Mouse (Mus musculus): ENCODE measurements around the gene Ccdc7a. TPM values are rescaled to one million over a fixed set of nuclear protein-coding genes. Genes with fewer than 3 reads are reported as not detected.
A peak's percentile ranks its signal among the peaks of the same experiment; 100 is the strongest.

Ccdc7a gene
- polyA plus RNA-seq, 1 experiment from 2014 or later = 0.16 TPM

DNA sequence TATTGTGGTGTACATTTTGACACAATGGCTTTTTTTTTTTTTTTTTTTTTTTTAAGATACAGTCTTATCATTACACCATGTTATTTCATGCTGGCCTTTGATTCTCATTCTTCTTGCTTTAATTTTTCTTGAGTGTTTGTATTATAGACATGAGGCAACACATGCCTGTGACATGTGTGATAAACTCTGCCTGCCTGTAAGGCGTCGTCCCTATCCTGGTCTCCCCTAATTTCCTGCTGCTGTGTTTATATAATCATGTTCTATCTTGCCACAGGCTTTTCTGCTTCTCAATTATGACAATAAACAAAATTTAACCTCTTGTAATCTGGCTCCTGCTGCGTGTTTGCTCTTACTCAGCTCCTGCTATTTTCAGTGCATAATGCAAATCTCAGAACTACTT lies 367.4 kb downstream of the Ccdc7a start:
- Histone ChIP-seq H3K9ac (ENCODE audit: low read length) (no peak overlapping the region), H3K27me3 (ENCODE audit: control insufficient read depth, insufficient read depth, low read length) (no peaks in the 10 kb centered on the region), H3K4me2 (ENCODE audit: low read depth, low read length) (no peak overlapping the region), H3K36me3 (ENCODE audit: control insufficient read depth, insufficient read depth) (no peaks in the 10 kb centered on the region), H3K4me3 (ENCODE audit: low read length) (no peak overlapping the region), H3K27ac (ENCODE audit: low read length) (no peak overlapping the region), H3K4me1 (ENCODE audit: control insufficient read depth, insufficient read depth, low read length) (peaks cover 22% of the 10 kb centered on the region), H3K9me3 (replicated peaks; ENCODE audit: control insufficient read depth, low read length) (no peaks in the 10 kb centered on the region)
- ATAC-seq (replicated peaks; ENCODE audit: extremely low read depth, insufficient read depth, low FRiP score) = no peak
- 60% methylated on average over 3 of the region's 3 CpGs for WGBS

- ATAC-seq (replicated peaks; ENCODE audit: extremely low read depth, insufficient read depth, low FRiP score) = no peak
- no peaks in the 10 kb centered on the region for H3K27me3 ChIP-seq (ENCODE audit: control insufficient read depth, insufficient read depth, low read length)
- H3K9me3 ChIP-seq (replicated peaks; ENCODE audit: control insufficient read depth, low read length) = no peaks in the 10 kb centered on the region
- no peak overlapping the region for H3K9ac ChIP-seq (ENCODE audit: low read length)
- 93% methylated on average over 1 of the region's 1 CpGs for WGBS
- no peak overlapping the region for H3K27ac ChIP-seq (ENCODE audit: low read length)
- H3K36me3 ChIP-seq (ENCODE audit: control insufficient read depth, insufficient read depth) = no peaks in the 10 kb centered on the region
- H3K4me3 ChIP-seq (ENCODE audit: low read length) = no peak overlapping the region
- no peak overlapping the region for H3K4me2 ChIP-seq (ENCODE audit: low read depth, low read length)
- H3K4me1 ChIP-seq (ENCODE audit: control insufficient read depth, insufficient read depth, low read length) = peaks cover 21% of the 10 kb centered on the region
These were observed 368.5 kb downstream of the Ccdc7a start for GRCm38 (mm10) chr8:128696701-128697397.

DNA sequence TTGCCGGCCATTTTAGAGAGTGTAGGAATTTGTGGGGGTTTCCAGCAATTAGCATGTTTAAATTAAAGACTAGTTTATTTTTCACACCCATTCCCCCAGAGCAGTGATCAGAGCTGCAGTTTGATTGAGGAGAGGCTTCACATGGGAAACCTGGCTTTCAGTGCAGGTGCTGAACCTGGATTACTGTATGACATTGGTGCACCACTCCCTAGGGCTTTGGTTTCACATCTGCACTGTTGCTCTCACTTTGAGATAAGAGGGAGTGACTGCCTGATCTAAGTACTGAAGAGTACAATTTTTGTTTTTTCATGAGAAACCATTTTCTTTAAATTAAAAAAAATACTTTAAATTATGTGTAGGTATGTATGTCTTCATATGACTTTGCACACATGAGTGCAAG lies 375.3 kb downstream of the Ccdc7a start:
- H3K36me3 ChIP-seq (ENCODE audit: control insufficient read depth, insufficient read depth) = no peaks in the 10 kb centered on the region
- no peak overlapping the region for H3K27ac ChIP-seq (ENCODE audit: low read length)
- peak overlapping the region; percentile 10; the same call in 1 of the 2 replicates for H3K4me2 ChIP-seq (ENCODE audit: low read depth, low read length)
- ATAC-seq (replicated peaks; ENCODE audit: extremely low read depth, insufficient read depth, low FRiP score) = no peak
- H3K4me3 ChIP-seq (ENCODE audit: low read length) = no peak overlapping the region
- no peaks in the 10 kb centered on the region for H3K9me3 ChIP-seq (replicated peaks; ENCODE audit: control insufficient read depth, low read length)
- H3K4me1 ChIP-seq (ENCODE audit: control insufficient read depth, insufficient read depth, low read length) = peaks cover 33% of the 10 kb centered on the region
- 74% methylated on average over 1 of the region's 1 CpGs for WGBS
- no peaks in the 10 kb centered on the region for H3K27me3 ChIP-seq (ENCODE audit: control insufficient read depth, insufficient read depth, low read length)
- H3K9ac ChIP-seq (ENCODE audit: low read length) = no peak overlapping the region

- Histone ChIP-seq H3K9ac (ENCODE audit: low read length) (no peak overlapping the region; the same call in 1 of the 2 replicates), H3K4me1 (ENCODE audit: control insufficient read depth, insufficient read depth, low read length) (peaks cover 29% of the 10 kb centered on the region), H3K27ac (ENCODE audit: low read length) (no peak overlapping the region), H3K36me3 (ENCODE audit: control insufficient read depth, insufficient read depth) (no peaks in the 10 kb centered on the region), H3K9me3 (replicated peaks; ENCODE audit: control insufficient read depth, low read length) (no peaks in the 10 kb centered on the region), H3K4me3 (ENCODE audit: low read length) (no peak overlapping the region), H3K4me2 (ENCODE audit: low read depth, low read length) (peak overlapping the region; percentile 38; the same call in 1 of the 2 replicates), H3K27me3 (ENCODE audit: control insufficient read depth, insufficient read depth, low read length) (no peaks in the 10 kb centered on the region)
- no peak for ATAC-seq (replicated peaks; ENCODE audit: extremely low read depth, insufficient read depth, low FRiP score)
- WGBS = 50% methylated on average over 3 of the region's 3 CpGs
These were observed 376.6 kb downstream of the Ccdc7a start for GRCm38 (mm10) chr8:128688679-128689078.

DNA sequence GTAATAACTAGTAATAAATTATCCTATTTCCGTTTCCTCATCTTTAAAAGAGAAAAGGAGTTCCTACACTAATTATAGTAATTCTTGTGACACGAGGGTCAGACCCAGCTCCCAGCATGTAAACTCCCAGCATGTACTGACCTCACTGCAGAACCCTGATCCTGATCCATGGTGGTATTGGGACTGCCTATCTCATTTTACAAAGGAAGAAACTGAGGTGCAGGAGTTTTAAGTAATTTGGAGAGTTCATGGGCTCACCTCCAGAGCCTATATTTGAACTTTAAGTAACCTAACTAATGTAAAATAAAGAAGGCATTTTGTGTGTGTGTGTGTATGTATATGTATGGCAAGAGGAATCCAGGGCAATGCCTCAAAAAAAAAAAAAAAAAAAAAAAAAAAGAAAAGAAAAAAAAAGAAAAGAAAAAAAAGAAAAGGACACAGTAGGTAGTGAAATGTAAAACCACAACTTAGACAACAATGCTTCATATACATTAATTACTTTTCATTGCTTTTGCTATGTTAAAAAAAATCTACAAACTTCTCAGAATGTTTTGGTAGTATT lies 378.8 kb downstream of the Ccdc7a start:
- Histone ChIP-seq H3K27me3 (ENCODE audit: control insufficient read depth, insufficient read depth, low read length) (no peaks in the 10 kb centered on the region), H3K9ac (ENCODE audit: low read length) (peak overlapping the region; percentile 97), H3K4me3 (ENCODE audit: low read length) (peak overlapping the region; percentile 82), H3K36me3 (ENCODE audit: control insufficient read depth, insufficient read depth) (no peaks in the 10 kb centered on the region), H3K27ac (ENCODE audit: low read length) (peak overlapping the region; percentile 98), H3K4me2 (ENCODE audit: low read depth, low read length) (peak overlapping the region; percentile 68), H3K4me1 (ENCODE audit: control insufficient read depth, insufficient read depth, low read length) (peaks cover 25% of the 10 kb centered on the region), H3K9me3 (replicated peaks; ENCODE audit: control insufficient read depth, low read length) (no peaks in the 10 kb centered on the region)
- 0% methylated on average over 2 of the region's 2 CpGs for WGBS
- ATAC-seq (replicated peaks; ENCODE audit: extremely low read depth, insufficient read depth, low FRiP score) = no peak

GRCm38 (mm10) chr8:128685507-128686428 lies 379.5 kb downstream of the Ccdc7a start, which contains the start of gene Itgb1:
Gene Itgb1 (plus strand): TSS chr8:128685654.
- peak within 1 kb of the TSS; percentile 98 for H3K27ac ChIP-seq (ENCODE audit: low read length)
- peak within 1 kb of the TSS; percentile 97 for H3K9ac ChIP-seq (ENCODE audit: low read length)
- WGBS = under 1% methylated on average over 104 of the region's 113 CpGs

DNA sequence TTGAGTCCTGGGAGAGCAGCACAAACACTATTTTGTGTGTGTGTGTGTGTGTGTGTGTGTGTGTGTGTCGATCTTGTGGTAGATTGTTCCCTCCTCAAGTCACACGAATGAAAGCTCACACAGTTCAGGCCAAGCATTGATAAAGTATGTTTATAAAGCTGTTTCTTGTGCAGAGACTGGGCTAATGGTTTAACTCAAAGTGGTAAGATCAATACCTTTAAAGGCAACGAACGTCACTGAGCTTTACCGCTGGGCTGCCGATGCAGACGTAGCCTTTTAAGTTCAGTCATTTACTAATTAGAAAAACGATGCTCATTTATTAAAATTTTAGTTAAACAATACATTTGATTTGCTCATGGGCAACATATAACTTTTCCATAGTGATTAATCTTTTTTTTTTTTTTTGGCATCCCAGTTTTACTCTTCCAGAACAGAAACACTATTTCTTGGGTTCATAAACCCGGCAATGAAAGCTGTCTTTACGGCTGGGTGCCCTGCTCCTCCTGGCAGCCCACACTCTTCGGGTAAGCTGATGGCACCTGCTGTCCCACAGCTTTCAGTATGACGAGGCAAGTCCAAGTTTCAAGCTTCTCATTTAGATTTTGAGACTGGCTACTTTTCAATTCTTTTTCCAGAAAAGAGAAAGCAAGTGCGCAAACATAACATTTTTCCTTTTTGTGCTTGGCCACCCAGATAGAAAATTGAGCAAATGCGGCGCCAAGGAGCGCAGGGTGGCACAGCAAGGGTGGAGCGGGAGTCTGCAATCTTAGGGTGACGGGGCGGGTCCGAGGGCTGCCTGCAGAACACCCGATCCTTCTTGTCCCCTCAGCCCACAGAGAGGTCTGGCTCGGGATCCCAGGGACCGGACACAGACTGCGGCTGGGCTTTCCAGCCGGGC lies 380.5 kb downstream of the Ccdc7a start:
- H3K9ac ChIP-seq (ENCODE audit: low read length) = peak overlapping the region; percentile 90
- peak overlapping the region; percentile 98 for H3K27ac ChIP-seq (ENCODE audit: low read length)
- no peak; the same call in 1 of the 2 replicates for ATAC-seq (replicated peaks; ENCODE audit: extremely low read depth, insufficient read depth, low FRiP score)
- WGBS = 8% methylated on average over 25 of the region's 25 CpGs
- no peaks in the 10 kb centered on the region for H3K27me3 ChIP-seq (ENCODE audit: control insufficient read depth, insufficient read depth, low read length)
- peak overlapping the region; percentile 82 for H3K4me3 ChIP-seq (ENCODE audit: low read length)
- no peaks in the 10 kb centered on the region for H3K36me3 ChIP-seq (ENCODE audit: control insufficient read depth, insufficient read depth)
- H3K4me1 ChIP-seq (ENCODE audit: control insufficient read depth, insufficient read depth, low read length) = peaks cover 25% of the 10 kb centered on the region
- peak overlapping the region; percentile 81 for H3K4me2 ChIP-seq (ENCODE audit: low read depth, low read length)
- no peaks in the 10 kb centered on the region for H3K9me3 ChIP-seq (replicated peaks; ENCODE audit: control insufficient read depth, low read length)

More at GRCm38 (mm10) chr8:128685507-128686428, 379.5 kb downstream of the Ccdc7a start, which contains the start of gene Itgb1:
- ATAC-seq (replicated peaks; ENCODE audit: extremely low read depth, insufficient read depth, low FRiP score) = peak; percentile 93
- Histone ChIP-seq H3K4me3 (ENCODE audit: low read length) (peak within 1 kb of the TSS; percentile 82), H3K9me3 (replicated peaks; ENCODE audit: control insufficient read depth, low read length) (no peaks in the 10 kb centered on the region), H3K4me1 (ENCODE audit: control insufficient read depth, insufficient read depth, low read length) (peaks cover 26% of the 10 kb centered on the region), H3K4me2 (ENCODE audit: low read depth, low read length) (peak within 1 kb of the TSS; percentile 81), H3K27me3 (ENCODE audit: control insufficient read depth, insufficient read depth, low read length) (no peaks in the 10 kb centered on the region), H3K36me3 (ENCODE audit: control insufficient read depth, insufficient read depth) (no peaks in the 10 kb centered on the region)
